Mouse (Mus musculus): ENCODE results near the gene Vmn2r9. TPM values are rescaled to one million over a fixed set of nuclear protein-coding genes. Genes with fewer than 3 reads are reported as not detected.
"Not testable (repeated sequence)": the region's sequence is repeated elsewhere in the genome, so short reads cannot be mapped to it uniquely, and the experiment has no call there.

The Vmn2r9 gene
- total RNA-seq (2021) = not detected
- long read RNA-seq, experiment 1 = 0 reads
- long read RNA-seq, experiment 2 = 0 reads

DNA sequence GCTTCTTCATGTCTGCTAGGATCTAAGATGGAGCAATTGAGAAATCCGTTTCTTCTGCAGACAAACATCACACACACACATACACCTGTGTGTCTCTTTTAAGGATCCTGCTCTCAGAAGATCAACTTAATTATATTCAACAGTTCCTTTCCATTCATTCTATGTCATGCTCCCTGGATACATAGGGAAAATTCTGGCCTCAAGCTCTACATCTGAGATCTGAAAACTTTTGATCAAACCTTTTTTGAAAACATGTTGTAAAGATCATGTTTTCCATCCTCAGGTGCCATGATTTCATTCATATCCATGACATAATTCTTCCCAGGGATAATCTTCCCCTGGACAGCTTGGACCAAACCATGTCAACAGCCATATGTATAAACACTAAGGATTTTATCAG is at the start of gene Vmn2r9:
TSS of gene Vmn2r9 (minus strand) at position 101 of the 400 bp plus-strand sequence.
- DNase-seq (ENCODE audit: low spot score in 2 of 2) = not testable (repeated sequence)

- DNase-seq (ENCODE audit: low spot score in 2 of 2) = not testable (repeated sequence)
These were observed 14.3 kb upstream of the Vmn2r9 start for GRCm38 (mm10) chr5:108866746-108867145.

GRCm38 (mm10) chr5:108849466-108849865 is 2.9 kb downstream of the Vmn2r9 start:
- no peak for DNase-seq (ENCODE audit: low spot score in 2 of 2)

GRCm38 (mm10) chr5:108836156-108836555 is 16.2 kb downstream of the Vmn2r9 start:
- no peak for DNase-seq (ENCODE audit: low spot score in 2 of 2)

GRCm38 (mm10) chr5:108823276-108823675 is 29.1 kb downstream of the Vmn2r9 start:
- no peak for DNase-seq (ENCODE audit: low spot score in 2 of 2)

DNA sequence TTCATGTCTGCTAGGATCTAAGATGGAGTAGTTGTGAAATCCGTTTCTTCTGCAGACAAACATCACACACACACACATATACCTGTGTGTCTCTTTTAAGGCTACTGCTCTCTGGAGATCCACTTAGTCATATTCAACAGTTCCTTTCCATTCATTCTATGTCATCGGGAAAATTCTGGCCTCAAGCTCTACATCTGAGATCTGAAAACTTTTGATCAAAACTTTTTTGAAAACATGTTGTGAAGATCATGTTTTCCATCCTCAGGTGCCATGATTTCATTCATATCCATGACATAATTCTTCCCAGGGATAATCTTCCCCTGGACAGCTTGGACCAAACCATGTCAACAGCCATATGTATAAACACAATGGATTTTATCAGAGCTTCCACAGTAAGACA is 43.7 kb downstream of the Vmn2r9 start, which contains the start of gene Vmn2r8:
TSS of gene Vmn2r8 (minus strand) at position 101 of the 400 bp plus-strand sequence.
- not testable (repeated sequence) for DNase-seq (ENCODE audit: low spot score in 2 of 2)

- no peak for DNase-seq (ENCODE audit: low spot score in 2 of 2)
These were observed 48.8 kb downstream of the Vmn2r9 start for GRCm38 (mm10) chr5:108803646-108804045.

GRCm38 (mm10) chr5:108795263-108795662 is 57.1 kb downstream of the Vmn2r9 start, which contains the start of gene Tmed11:
Gene Tmed11 (minus strand): TSS chr5:108795363.
- not testable (repeated sequence) for DNase-seq (ENCODE audit: low spot score in 2 of 2)

DNA sequence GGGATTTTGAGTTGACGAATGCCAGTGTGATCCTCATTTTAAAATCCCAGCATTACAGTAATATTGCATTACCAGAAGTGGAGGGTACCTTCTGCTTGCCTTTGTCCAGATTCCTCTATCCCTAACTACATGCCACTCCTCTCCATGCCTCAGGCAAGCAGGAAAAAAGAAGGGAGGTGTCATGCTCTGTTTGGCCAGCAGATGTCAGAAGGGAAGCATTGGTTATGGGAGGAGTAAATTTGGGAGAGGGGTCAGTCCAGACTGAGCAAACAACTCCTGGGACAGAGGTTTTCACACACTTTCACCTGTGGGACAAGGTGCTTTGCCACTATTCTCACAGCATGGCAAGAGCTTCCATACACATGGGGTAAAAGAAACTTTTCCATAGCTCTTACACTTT is 62.0 kb downstream of the Vmn2r9 start:
- not testable (repeated sequence) for DNase-seq (ENCODE audit: low spot score in 2 of 2)

Other genes with a start within 250 kb of the Vmn2r9 start
- 10 to 100 TPM; 35.6 to 36.2 TPM for gene Gak, start 222.8 kb downstream of the Vmn2r9 start, total RNA-seq (2021)
- 10 to 100 TPM; 11.3 to 12.9 TPM for gene Tmem175, start 222.8 kb downstream of the Vmn2r9 start, total RNA-seq (2021)
- gene Idua, start 192.3 kb downstream of the Vmn2r9 start, total RNA-seq (2021) = 1 to 10 TPM; 8.3 to 9.9 TPM
- gene Dgkq, start 182.9 kb downstream of the Vmn2r9 start, total RNA-seq (2021) = 10 to 100 TPM in 1 of 2 experiments, 1 to 10 TPM in 1; 9.7 to 12.2 TPM
- under 1 TPM; 0.15 to 0.36 TPM for gene Slc26a1, start 177.0 kb downstream of the Vmn2r9 start, total RNA-seq (2021)
- gene Fgfrl1, start 160.2 kb downstream of the Vmn2r9 start, total RNA-seq (2021) = 100 to 1,000 TPM; 172 to 194 TPM
- gene Rnf212, start 77.6 kb downstream of the Vmn2r9 start, total RNA-seq (2021) = not detected
- gene Tmed11, start 57.2 kb downstream of the Vmn2r9 start, total RNA-seq (2021) = not detected
- not detected for gene Vmn2r8, start 43.8 kb downstream of the Vmn2r9 start, total RNA-seq (2021)
- not detected for gene Vmn2r10, start 153.9 kb upstream of the Vmn2r9 start, total RNA-seq (2021)
- not detected for gene Vmn2r11, start 207.0 kb upstream of the Vmn2r9 start, total RNA-seq (2021)
- not detected for gene Vmn2r12, start 245.3 kb upstream of the Vmn2r9 start, total RNA-seq (2021)